Mouse (Mus musculus) thymus, adult 2 months (tissue): ENCODE measurements around the gene Gm37240.

Experiments used
- CTCF ChIP-seq: fragments of 200-500 bp; IDR thresholded peaks from 2 replicates; pipeline ENCODE4 v1.5.1; 2012; ENCODE audit warnings: mild to moderate bottlenecking, control low read depth, low read length, moderate library complexity, borderline replicate concordance; ENCODE audit not compliant: control insufficient read depth, poor library complexity, insufficient read depth; ENCODE audit errors: extremely low read depth
- POLR2A ChIP-seq: fragments of 200-500 bp; IDR thresholded peaks from 2 replicates; pipeline ENCODE4 v1.6.1; 2012; ENCODE audit warnings: mild to moderate bottlenecking, low read length, control low read depth, moderate library complexity; ENCODE audit not compliant: control insufficient read depth, poor library complexity, insufficient read depth; ENCODE audit errors: extremely low read depth

DNA sequence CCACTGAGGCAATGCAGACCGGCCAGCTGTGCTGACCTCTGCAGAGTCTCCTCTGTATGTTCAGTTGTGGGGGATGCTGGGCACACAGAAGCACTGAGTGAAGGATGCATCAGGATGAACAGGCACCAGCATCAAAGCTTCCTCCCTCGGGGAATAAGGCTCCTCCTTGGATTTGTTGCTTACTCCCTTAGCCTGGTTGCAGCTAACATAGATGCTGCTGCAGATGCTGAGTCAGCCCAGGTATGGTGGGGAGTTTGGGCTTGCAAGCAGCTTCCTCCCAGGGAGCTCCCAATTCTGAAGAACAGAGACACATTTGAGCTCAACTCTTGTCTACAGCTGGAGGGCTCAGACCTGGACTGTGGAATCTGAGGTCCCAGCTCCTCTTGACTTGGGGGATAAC lies 863.1 kb downstream of the Gm37240 start:
- TF ChIP-seq POLR2A, result no peak
- no peak for TF ChIP-seq CTCF
